Mouse (Mus musculus): ENCODE measurements around the gene Gm5114.
"Not testable (repeated sequence)": the region's sequence is repeated elsewhere in the genome, so short reads cannot be mapped to it uniquely, and the experiment has no call there.

Gene Gm5114

GRCm38 (mm10) chr7:39413060-39413459, at the start of gene Gm5114:
Gene Gm5114, minus strand, starts transcription at chr7:39413160.
- not testable (repeated sequence) for DNase-seq (ENCODE audit: low spot score)

GRCm38 (mm10) chr7:39455806-39456205, 42.8 kb upstream of the Gm5114 start:
- DNase-seq (ENCODE audit: low spot score), result peak; percentile 44

- peak; percentile 79 for DNase-seq (ENCODE audit: low spot score)
Measured at GRCm38 (mm10) chr7:39449260-39450021, 36.5 kb upstream of the Gm5114 start.

GRCm38 (mm10) chr7:39448626-39449242, 35.8 kb upstream of the Gm5114 start:
- no peak for DNase-seq (ENCODE audit: low spot score)

- no peak for DNase-seq (ENCODE audit: low spot score)
Measured at GRCm38 (mm10) chr7:39441237-39441636, 28.3 kb upstream of the Gm5114 start.

GRCm38 (mm10) chr7:39440362-39440761, 27.4 kb upstream of the Gm5114 start:
- no peak for DNase-seq (ENCODE audit: low spot score)
